Mouse (Mus musculus) spleen, postnatal 14 days (tissue): ENCODE measurements around the gene Hist1h2bc.
"Not testable (repeated sequence)": the region's sequence is repeated elsewhere in the genome, so short reads cannot be mapped to it uniquely, and the experiment has no call there.

Source experiments
- DNase-seq, 2 experiments: peaks; one replicate each; pipeline ENCODE4 v3.0.0; 2021 to 2022; ENCODE audit warnings: low spot score in 2 of 2

Gene Hist1h2bc

GRCm38 (mm10) chr13:23683755-23684281, at the start of gene Hist1h2bc, which contains the start of gene Hist1h2ac:
TSS of gene Hist1h2bc (plus strand) at chr13:23684199.
TSS of gene Hist1h2ac (minus strand) at chr13:23683948.
- peak; percentile 75 to 76 for DNase-seq

DNA sequence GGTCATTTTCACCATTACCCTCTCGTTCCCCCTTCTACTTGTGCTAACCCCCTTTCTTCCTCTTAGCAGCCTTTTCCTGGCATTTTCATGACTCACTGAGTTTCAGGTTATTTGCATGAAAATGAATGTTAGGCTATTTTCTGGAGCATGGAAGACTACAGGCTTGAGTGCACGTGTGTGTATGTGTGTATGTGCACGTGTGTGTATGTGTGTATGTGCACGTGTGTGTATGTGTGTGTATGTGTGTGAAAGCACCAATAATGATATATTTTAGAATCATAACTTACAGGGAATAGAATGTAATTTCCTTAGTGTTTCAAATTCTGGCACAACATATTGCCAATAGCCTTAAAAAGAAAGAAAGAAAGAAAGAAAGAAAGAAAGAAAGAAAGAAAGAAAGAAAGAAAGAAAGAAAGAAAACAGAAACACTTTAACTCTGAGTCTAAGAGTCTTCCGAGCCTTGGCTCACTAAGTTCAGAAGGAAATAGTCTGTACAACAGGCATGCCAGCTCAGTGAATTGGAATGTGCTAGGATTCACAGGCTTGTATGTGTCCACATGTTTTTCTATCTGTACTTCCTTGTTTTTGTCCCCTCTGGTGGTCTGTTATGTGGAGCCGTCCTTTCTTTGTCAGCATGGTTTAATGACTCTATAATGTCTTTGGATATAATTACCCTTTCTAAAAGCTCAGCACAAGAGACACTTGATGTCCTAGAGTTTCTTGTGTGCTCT, 24.2 kb upstream of the Hist1h2bc start:
- DNase-seq = no peak

DNA sequence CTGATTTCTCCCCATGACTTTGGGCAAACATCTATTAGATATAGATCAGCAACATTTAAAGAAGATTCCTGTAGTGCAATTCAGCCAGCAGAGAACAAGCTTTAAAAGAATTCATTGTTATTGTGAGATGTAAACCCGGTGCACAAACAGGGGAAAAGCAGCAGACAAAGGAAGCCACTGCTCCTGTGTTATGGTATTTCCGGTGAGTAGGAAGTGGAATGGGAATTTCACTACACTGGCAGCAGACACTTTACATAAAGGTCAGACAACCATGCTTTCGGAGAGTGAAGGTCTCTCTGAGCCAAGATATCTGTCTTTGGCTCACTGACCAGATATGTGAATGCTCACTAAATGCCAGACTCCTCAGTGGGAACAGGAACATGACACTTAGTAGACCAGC, 21.5 kb upstream of the Hist1h2bc start:
- no peak for DNase-seq

GRCm38 (mm10) chr13:23681990-23682582, 1.9 kb upstream of the Hist1h2bc start:
- DNase-seq = no peak

DNA sequence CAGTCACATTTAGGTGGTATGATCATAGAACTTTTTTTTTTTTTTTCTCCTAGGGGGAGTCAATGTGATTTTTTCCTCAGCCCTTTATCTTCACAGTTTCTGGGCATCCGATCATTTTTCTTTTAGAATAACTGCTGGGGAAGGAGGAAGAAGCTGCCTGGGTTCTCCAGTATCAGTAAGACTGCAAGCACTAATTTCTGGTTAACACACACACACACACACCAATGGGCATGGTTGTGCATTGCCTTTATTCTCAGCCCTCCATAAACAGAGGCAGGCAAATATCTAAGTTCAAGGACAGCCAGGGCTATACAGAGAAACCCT, 1.4 kb upstream of the Hist1h2bc start:
- DNase-seq = no peak

DNA sequence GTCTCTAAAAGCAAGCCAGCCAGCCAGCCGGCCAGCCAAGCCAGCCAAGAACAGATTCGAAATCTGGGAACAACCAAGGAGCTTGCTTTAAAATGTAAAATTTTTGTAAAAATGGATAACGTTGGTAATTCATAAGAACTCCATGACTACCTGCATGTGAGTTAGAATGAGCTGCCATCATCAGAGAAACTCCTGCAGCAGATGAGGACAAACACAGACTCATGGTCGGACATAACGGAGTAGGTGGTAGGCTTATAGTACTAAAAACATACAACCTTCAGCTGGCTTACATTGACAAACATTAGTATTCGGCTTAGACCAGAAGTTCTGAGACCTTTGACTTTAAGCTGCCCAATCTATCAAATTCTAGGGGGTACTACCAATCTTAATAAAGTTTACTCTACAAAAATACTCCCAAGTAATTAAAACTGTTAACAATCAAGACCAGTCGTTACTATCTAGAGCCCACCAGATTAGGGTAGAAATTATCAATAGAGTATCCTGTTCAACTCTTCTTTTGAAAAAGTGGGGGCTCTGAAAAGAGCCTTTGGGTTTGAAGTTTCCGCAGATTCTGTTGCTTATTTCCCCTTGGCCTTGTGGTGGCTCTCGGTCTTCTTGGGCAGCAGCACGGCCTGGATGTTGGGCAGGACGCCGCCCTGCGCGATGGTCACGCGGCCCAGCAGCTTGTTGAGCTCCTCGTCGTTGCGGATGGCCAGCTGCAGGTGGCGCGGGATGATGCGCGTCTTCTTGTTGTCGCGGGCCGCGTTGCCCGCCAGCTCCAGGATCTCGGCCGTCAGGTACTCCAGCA, 848 bp upstream of the Hist1h2bc start:
- DNase-seq = not testable (repeated sequence)

DNA sequence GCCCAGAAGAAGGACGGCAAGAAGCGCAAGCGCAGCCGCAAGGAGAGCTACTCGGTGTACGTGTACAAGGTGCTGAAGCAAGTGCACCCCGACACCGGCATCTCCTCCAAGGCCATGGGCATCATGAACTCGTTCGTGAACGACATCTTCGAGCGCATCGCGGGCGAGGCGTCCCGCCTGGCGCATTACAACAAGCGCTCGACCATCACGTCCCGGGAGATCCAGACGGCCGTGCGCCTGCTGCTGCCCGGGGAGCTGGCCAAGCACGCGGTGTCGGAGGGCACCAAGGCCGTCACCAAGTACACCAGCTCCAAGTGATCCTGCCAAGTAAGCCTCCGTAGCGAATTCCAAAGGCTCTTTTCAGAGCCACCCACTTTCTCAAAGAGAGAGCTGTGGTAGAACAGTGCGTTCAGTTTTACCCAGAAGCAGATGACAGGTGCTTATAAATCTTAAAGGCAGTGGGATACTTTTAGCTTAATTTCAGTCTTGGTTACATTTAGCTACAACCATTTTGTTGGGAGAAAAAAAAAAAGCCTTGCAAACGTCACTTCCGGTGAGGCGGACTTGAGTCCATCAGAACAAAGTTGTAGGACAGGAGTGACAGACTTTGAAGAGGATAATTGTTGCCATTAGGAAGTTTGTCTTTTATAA, 421 bp downstream of the Hist1h2bc start:
- DNase-seq = peak; percentile 14 to 50

DNA sequence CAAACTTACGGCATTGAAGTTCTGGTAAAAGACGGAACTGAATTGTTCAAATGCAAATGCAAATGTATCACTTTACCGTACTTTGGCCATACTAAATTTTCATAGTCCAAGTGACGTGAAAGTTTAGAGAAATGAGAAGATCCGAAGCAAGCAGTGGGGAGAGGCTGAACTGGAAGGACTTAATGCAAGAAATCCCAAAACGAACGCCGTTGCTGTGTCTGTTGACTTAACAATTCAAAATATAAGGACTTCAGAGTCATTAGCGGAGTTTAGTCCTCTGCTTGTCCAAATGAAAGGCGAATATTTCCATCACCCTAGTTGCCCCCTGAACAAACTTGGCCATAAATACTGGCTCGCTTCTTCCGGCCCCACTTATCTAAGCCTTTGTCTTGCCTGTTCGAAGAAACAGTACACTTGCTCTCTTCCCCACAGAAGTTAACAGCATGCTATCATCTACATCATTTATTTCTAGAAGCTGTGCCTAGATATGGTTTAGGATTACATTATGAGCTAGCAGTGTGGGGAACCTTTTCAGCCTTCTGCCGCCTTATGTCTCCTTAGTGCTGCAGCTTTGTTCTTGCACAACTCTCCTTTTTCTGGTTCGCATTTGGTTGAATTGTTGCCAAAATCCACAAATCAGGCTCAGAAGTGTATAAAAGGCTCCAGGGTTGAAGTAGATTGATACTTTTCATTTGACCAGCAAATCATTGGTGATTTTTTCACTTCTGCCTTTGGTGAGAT, 1.3 kb downstream of the Hist1h2bc start:
- no peak for DNase-seq

- no peak for DNase-seq
These were observed 2.0 kb downstream of the Hist1h2bc start for GRCm38 (mm10) chr13:23685966-23686365.

DNA sequence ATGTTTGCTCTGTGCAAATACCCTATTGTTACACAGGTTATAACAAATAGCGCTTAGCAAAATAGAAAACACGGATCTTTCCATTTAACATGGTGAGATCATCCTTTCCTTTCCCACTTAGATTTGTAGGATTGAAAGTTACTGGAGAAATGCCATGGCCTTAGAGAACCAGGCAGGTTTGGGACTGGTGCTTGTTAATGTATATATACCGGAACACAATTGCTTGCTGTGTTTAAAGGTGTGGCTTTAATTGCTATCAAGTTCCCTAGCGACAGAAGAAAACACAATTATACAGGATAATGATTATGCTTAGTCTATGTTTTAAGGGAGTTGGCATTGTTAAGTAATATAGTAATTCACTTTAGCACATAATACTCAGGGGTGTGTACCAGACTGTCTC, 3.2 kb downstream of the Hist1h2bc start:
- DNase-seq = no peak

GRCm38 (mm10) chr13:23687907-23688306, 3.9 kb downstream of the Hist1h2bc start:
- DNase-seq = no peak

DNA sequence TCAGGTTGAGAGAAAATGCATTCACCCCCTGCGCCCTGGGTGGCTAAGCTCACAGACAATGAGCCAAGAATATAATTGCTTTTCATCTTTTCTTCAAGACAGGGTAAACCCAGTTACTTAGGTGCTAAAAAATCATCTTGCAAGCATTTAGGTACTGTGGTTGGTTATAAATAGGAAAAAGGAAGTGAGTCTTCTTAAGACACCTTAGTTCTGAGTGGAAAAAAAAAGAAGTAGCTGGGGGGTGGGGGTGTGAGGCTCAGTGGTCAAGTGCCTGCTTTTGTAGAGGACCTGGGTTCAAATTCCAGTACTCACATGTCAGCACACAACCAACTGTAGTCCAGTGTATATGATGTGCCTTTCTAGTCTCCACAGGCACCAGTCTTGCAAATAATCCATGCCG, 5.0 kb downstream of the Hist1h2bc start:
- DNase-seq = no peak

DNA sequence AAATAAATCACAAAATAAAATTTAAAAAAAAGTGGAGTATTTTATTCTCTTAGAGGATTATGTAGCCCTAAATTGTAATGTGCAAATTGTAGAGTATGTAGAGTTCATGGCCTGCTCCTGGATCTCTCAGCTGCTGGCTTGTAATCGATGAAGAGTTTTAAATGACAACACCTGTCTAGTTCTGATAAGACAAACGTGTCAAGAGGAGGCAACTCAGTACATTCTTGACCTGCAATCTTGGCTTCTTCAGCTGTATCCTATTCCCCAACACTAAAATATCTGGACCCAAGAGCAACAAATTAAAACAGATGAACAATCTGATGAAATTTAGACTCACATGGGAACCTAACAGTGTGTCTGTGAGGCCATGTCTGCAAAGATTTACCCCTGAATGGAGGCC, 5.5 kb downstream of the Hist1h2bc start:
- DNase-seq = no peak

GRCm38 (mm10) chr13:23693856-23694440, 9.9 kb downstream of the Hist1h2bc start:
- DNase-seq = no peak

- no peak for DNase-seq
These were observed 11.0 kb downstream of the Hist1h2bc start for GRCm38 (mm10) chr13:23694956-23695355.

- no peak for DNase-seq
These were observed 11.5 kb downstream of the Hist1h2bc start, which contains the start of gene Hist1h1t for GRCm38 (mm10) chr13:23695514-23695913. TSS of gene Hist1h1t (plus strand) at chr13:23695814.

DNA sequence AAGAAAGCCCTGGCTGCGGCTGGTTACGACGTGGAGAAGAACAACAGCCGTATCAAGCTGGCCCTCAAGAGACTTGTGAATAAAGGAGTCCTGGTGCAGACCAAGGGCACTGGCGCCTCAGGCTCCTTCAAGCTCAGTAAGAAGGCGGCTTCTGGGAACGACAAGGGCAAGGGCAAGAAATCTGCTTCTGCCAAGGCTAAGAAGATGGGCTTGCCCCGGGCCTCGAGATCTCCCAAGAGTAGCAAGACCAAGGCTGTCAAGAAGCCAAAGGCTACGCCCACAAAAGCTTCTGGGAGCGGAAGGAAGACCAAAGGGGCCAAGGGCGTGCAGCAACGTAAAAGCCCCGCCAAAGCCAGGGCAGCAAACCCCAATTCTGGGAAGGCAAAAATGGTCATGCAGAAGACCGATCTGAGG, 12.1 kb downstream of the Hist1h2bc start:
- DNase-seq = peak in 1 of 2 experiments; percentile 13

DNA sequence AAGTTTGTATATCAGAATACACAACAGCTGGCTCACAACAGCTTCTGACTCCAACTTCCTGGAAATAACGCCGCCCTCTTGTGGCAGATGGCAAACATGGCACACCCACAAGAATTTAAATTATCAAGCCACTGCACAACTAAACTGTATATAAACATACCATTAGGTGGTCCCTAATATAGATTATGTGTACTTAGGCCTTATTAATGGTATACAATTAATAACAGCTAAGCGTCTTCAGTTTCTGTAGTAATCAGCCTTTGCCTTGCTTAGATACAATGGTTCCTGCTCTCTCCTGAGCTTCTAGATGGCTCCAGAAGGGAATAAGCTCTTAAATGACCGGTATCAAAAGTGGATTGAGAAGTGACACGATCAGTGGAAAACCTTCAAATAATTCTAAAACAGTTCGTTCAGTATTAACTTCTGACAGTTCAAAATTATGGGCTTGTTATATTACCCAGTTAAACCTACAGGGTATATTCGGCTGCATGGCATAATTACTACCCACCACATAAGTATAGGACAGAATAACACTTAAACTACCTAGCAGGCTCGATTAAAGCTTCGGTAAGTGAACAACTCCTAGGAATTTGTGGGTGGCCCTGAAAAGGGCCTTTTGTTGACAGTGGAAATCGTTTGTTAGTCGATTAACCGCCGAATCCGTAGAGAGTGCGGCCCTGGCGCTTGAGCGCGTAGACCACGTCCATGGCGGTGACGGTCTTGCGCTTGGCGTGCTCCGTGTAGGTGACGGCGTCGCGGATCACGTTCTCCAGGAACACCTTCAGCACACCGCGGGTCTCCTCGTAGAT, 13.7 kb downstream of the Hist1h2bc start:
- DNase-seq = peak; percentile 54 to 73

DNA sequence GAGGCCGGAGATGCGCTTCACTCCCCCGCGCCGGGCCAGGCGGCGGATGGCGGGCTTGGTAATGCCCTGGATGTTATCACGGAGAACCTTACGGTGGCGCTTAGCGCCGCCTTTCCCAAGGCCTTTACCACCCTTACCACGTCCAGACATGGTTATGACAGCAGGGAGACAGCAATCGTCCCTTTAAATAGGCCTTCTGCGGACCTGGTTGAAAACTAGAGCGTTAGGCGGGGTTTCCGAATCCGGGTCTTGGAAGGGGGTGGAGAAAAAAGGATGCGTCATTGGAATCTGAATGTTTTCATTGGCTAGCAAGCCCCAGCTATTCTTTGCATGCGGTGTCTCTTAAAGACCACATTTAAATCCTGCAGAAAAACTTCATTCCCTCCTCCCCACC, 14.3 kb downstream of the Hist1h2bc start, which contains the start of gene Hist1h4c:
TSS of gene Hist1h4c (minus strand) at position 155 of the 394 bp plus-strand sequence.
- peak; percentile 98 to 100 for DNase-seq

GRCm38 (mm10) chr13:23698996-23699395, 15.0 kb downstream of the Hist1h2bc start:
- no peak for DNase-seq
